In the genomic region with DNA sequence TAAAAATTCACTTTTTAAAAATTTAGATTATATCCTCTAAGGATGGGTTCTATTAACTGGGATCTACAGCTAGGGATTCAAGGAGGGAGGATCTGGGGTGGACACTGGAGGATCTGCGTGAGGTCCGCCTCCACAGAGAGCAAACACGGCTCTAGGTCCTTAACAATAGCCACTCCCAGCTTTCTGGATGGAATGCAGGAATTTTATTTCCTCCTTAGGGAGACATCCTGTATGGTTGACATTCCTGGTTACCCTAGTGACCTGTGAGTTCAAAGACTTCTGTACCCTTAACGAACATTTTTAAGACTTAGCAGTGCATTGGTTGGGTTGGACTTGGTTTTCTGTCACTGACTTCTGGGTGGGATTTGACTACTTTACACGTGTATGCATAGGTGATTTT, we compare ENCODE assay signal across 25 mouse cellular contexts. TPM values are rescaled to one million over a fixed set of nuclear protein-coding genes. Genes with fewer than 3 reads are reported as not detected.
"Had no signal": no experiment of that assay in that cellular context is flagged by ENCODE, and none has a peak within 500 bp of the region (broad histone marks: within the 10 kb centered on the region; RNA-seq: fewer than 3 reads in every experiment).

No protein-coding gene starts in this region.

- H3K4me3 ChIP-seq: kidney, embryonic 15.5 days; megakaryocyte, embryonic 14.5 days had no signal

- H3K27me3 ChIP-seq: kidney, embryonic 15.5 days; megakaryocyte, embryonic 14.5 days had no signal

- H3K9me3 ChIP-seq: kidney, embryonic 15.5 days; megakaryocyte, embryonic 14.5 days had no signal

- ATAC-seq: intestine, postnatal 0 days; liver, postnatal 0 days had no signal

- DNase-seq: kidney, adult 8-10 months; kidney, postnatal 10 days; kidney, postnatal 4 days; liver, postnatal 0 days; lung, embryonic 14.5 days; lung, postnatal 36 days; midbrain, embryonic 14.5 days; thymus, adult 18-20 months; thymus, postnatal 36 days had no signal

- H3K9ac ChIP-seq: kidney, embryonic 15.5 days; liver, embryonic 14.5 days; liver, postnatal 0 days; lung, embryonic 14.5 days had no signal

- H3K4me1 ChIP-seq: kidney, embryonic 15.5 days; megakaryocyte, embryonic 14.5 days had no signal

- H3K27ac ChIP-seq: kidney, embryonic 15.5 days; liver, embryonic 14.5 days had no signal

- H3K4me2 ChIP-seq: kidney, embryonic 15.5 days; lung, embryonic 14.5 days; midbrain, embryonic 11.5 days had no signal

RNA-seq across cellular contexts. Expression of gene Prdm13, which starts 60.0 kb away (rescaled TPM):
- total RNA-seq: layer of hippocampus, adult 18-20 months; layer of hippocampus, postnatal 14 days; left cerebral cortex, postnatal 10 days; left cerebral cortex, postnatal 36 days; liver, adult 2 months had no signal
- polyA plus RNA-seq: intestine, postnatal 0 days; kidney, embryonic 15.5 days; limb, embryonic 11.5 days; limb, embryonic 14.5 days; liver, adult 2 months; liver, embryonic 14.5 days; liver, postnatal 0 days; lung, embryonic 14.5 days; spleen, adult 2 months; stomach, embryonic 16.5 days; testis, adult 2 months; urinary bladder, adult 2 months had no signal
